ENCODE assay signal across 18 mouse cellular contexts in genomic region chr3:138914626-138915288, GRCm38 (mm10).
DNase-seq lines count a peak whose midpoint lies in the region; ATAC-seq and TF ChIP-seq lines count a peak whose summit lies in the region.
"Had no signal": no experiment of that assay in that cellular context is flagged by ENCODE, and none has a peak within 500 bp of the region (broad histone marks: within the 10 kb centered on the region; RNA-seq: fewer than 3 reads in every experiment).

No protein-coding gene starts in this region.

- no peak overlapping the region for H3K4me3 ChIP-seq in kidney, adult 2 months (ENCODE audit: insufficient read depth, low read depth, low read length)
- no peak overlapping the region for H3K4me3 ChIP-seq in midbrain, embryonic 10.5 days
- no peak overlapping the region for H3K4me3 ChIP-seq in midbrain, embryonic 15.5 days
- H3K4me3 ChIP-seq in intestine, embryonic 16.5 days (ENCODE audit: low read length): no peak overlapping the region
- H3K4me3 ChIP-seq: embryonic facial prominence, embryonic 15.5 days; forebrain, embryonic 10.5 days; hindbrain, embryonic 15.5 days; limb, embryonic 15.5 days had no signal

- TF ChIP-seq POLR2A in kidney, adult 2 months (IDR thresholded peaks at IDR 0.05; ENCODE audit: low read depth, low read length): no peak

- no peak overlapping the region for H3K27ac ChIP-seq in kidney, adult 2 months (ENCODE audit: insufficient read depth, low read depth, low read length)
- H3K27ac ChIP-seq in midbrain, embryonic 10.5 days (replicated peaks): 0 out of 2 replicates have a peak overlapping the region, but pooled peaks have one; percentile 23
- no peak overlapping the region for H3K27ac ChIP-seq in midbrain, embryonic 15.5 days
- no peak overlapping the region for H3K27ac ChIP-seq in intestine, embryonic 16.5 days (ENCODE audit: low read length)
- H3K27ac ChIP-seq: embryonic facial prominence, embryonic 15.5 days; forebrain, embryonic 10.5 days; hindbrain, embryonic 15.5 days; limb, embryonic 15.5 days had no signal

- no peaks in the 10 kb centered on the region for H3K36me3 ChIP-seq in kidney, adult 2 months (ENCODE audit: control insufficient read depth, insufficient read depth, low read length)
- H3K36me3 ChIP-seq in midbrain, embryonic 10.5 days: no peaks in the 10 kb centered on the region
- H3K36me3 ChIP-seq in midbrain, embryonic 15.5 days (replicated peaks): no peaks in the 10 kb centered on the region
- no peaks in the 10 kb centered on the region for H3K36me3 ChIP-seq in intestine, embryonic 16.5 days (ENCODE audit: control insufficient read depth, insufficient read depth, low read length)
- H3K36me3 ChIP-seq: embryonic facial prominence, embryonic 15.5 days; forebrain, embryonic 10.5 days; hindbrain, embryonic 15.5 days; limb, embryonic 15.5 days had no signal

- H3K4me2 ChIP-seq in midbrain, embryonic 15.5 days: no peak overlapping the region
- no peak overlapping the region for H3K4me2 ChIP-seq in intestine, embryonic 16.5 days (ENCODE audit: low read depth, low read length)
- H3K4me2 ChIP-seq: embryonic facial prominence, embryonic 15.5 days; hindbrain, embryonic 15.5 days; limb, embryonic 15.5 days had no signal

- ATAC-seq in midbrain, embryonic 15.5 days (replicated peaks): no peak
- ATAC-seq in intestine, embryonic 16.5 days: peak; percentile 93

- no peaks in the 10 kb centered on the region for H3K27me3 ChIP-seq in kidney, adult 2 months (replicated peaks; ENCODE audit: control insufficient read depth, insufficient read depth, low read length)
- H3K27me3 ChIP-seq in midbrain, embryonic 10.5 days (ENCODE audit: low read depth, poor library complexity, severe bottlenecking): no peaks in the 10 kb centered on the region
- H3K27me3 ChIP-seq in midbrain, embryonic 15.5 days (replicated peaks): no peaks in the 10 kb centered on the region
- H3K27me3 ChIP-seq in intestine, embryonic 16.5 days (replicated peaks; ENCODE audit: control insufficient read depth, insufficient read depth, low read length): no peaks in the 10 kb centered on the region
- H3K27me3 ChIP-seq: embryonic facial prominence, embryonic 15.5 days; hindbrain, embryonic 15.5 days; limb, embryonic 15.5 days had no signal

- H3K9me3 ChIP-seq in midbrain, embryonic 10.5 days (replicated peaks): no peaks in the 10 kb centered on the region
- H3K9me3 ChIP-seq in midbrain, embryonic 15.5 days: no peaks in the 10 kb centered on the region
- H3K9me3 ChIP-seq in intestine, embryonic 16.5 days (ENCODE audit: control insufficient read depth, low read length): no peaks in the 10 kb centered on the region
- H3K9me3 ChIP-seq: embryonic facial prominence, embryonic 15.5 days; forebrain, embryonic 10.5 days; hindbrain, embryonic 15.5 days; limb, embryonic 15.5 days had no signal

- 47% methylated on average over 8 of the region's 8 CpGs for WGBS in kidney, adult 2 months
- whole genome bisulfite sequencing in midbrain, embryonic 10.5 days: 73% methylated on average over 8 of the region's 8 CpGs
- WGBS in midbrain, embryonic 15.5 days: 61% methylated on average over 8 of the region's 8 CpGs
- 43% methylated on average over 8 of the region's 8 CpGs for WGBS in intestine, embryonic 16.5 days

- TF ChIP-seq CTCF in kidney, adult 2 months (conservative IDR thresholded peaks at IDR 0.05; ENCODE audit: insufficient read depth, insufficient read length, low read depth, low read length): no peak

- no peak overlapping the region for H3K9ac ChIP-seq in midbrain, embryonic 15.5 days
- H3K9ac ChIP-seq in intestine, embryonic 16.5 days (ENCODE audit: low read depth, low read length): no peak overlapping the region
- H3K9ac ChIP-seq: embryonic facial prominence, embryonic 15.5 days; hindbrain, embryonic 15.5 days; limb, embryonic 15.5 days had no signal

- H3K4me1 ChIP-seq in kidney, adult 2 months (ENCODE audit: control insufficient read depth, insufficient read depth, low read length): no peaks in the 10 kb centered on the region
- no peaks in the 10 kb centered on the region for H3K4me1 ChIP-seq in midbrain, embryonic 10.5 days
- no peaks in the 10 kb centered on the region for H3K4me1 ChIP-seq in midbrain, embryonic 15.5 days
- peaks cover 5% of the 10 kb centered on the region; the same call in 1 of the 2 replicates for H3K4me1 ChIP-seq in intestine, embryonic 16.5 days (ENCODE audit: control insufficient read depth, insufficient read depth, low read length)
- H3K4me1 ChIP-seq: hindbrain, embryonic 15.5 days had no signal

- DNase-seq in kidney, adult 2 months: peak; percentile 58
- DNase-seq in kidney, postnatal 4 days: no peak
- DNase-seq in midbrain, embryonic 10.5 days (ENCODE audit: low spot score): peak; percentile 6
- DNase-seq in embryo, embryonic 10.5 days (ENCODE audit: low spot score): no peak
- DNase-seq in retina, postnatal 1 day: no peak
- DNase-seq: adrenal gland, postnatal 25 days; cerebellum, adult 9-10 months; gastrocnemius, postnatal 14 days; heart, postnatal 10 days; lung, adult 18-20 months; right cerebral cortex, postnatal 4 days; thymus, adult 18-20 months had no signal

Comparison
In these comparisons a context has a peak if more than half of its experiments do, and no peak if none do; other contexts are left out.
1. DNase-seq: peak in kidney, adult 2 months (single experiment) and midbrain, embryonic 10.5 days (single experiment); none in kidney, postnatal 4 days (0 of 2), embryo, embryonic 10.5 days (single experiment) and retina, postnatal 1 day (single experiment).